Mouse (Mus musculus) kidney, adult 18-20 months (tissue): ENCODE measurements around the gene Hdac2.

Experiments used
- DNase-seq: peaks from one replicate; pipeline ENCODE4 v3.0.0; 2021

The Hdac2 gene

DNA sequence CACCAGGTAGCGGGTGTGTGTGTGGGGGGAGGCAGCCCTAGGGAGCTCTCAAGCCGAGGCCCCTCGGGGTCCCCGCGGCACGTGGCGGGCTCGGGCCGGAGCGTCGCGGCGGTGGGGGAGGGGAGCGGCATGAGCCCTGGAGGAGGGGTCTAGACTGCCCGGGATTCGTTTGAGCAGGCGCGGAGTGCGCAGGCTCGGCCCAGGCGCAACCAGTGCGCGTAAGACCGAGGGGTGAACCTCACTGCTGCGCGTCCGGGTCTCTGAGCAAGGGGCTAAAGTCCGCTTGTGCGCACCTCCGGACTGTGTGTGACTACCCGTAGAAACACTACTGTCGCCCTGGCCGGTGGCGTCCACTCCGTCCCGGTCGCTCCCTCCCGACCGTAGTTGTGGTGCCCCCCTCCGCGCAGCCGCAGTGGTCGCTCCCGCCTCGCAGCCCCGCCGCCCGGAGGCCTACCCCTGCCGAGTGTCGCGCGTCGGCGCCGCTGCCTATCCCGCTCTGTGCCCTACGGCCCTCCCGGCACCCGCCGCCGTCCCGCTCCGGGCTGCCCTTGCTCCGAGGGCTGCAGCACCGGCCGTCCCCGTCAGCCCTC lies at the start of gene Hdac2:
Gene Hdac2, plus strand, starts transcription at position 459 of the 590 bp plus-strand sequence.
- DNase-seq = peak; percentile 92

DNA sequence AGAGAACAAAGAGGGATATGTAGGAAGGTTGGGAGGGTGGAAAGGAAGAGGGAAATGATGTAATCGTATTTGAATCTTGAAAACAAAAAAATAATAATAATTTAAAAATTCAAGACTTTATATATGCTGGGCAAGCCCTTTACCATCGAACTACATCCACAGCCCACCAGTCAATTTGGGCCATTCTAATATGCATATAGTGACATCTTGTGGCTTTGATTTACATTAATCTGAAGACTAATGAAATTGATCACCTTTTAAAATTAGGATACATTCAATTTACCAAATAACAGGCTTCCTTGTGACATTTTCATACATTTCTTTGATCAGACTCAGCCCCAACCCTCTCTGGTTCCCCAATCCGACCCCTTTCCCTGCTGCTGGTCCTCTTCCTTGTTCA lies 46.1 kb upstream of the Hdac2 start:
- DNase-seq = no peak

DNA sequence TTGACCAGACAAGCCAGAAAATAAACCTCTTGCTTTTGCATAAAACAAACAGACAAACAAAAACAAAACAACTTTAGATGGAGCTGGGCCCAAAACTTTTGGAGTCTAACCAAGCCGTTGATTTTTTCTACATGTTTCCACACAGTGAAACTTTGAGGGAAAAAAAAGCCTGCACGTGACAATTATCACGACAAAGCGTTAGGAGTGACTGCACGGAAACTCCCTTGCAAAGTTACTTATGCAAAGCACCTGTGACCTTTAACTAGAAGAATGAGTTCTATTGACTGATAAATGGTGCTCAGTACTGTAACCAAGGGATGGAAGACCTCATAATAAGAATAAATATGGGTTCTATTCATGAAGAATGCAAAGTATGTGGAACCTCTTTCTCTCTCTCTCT lies 38.5 kb upstream of the Hdac2 start:
- no peak for DNase-seq

DNA sequence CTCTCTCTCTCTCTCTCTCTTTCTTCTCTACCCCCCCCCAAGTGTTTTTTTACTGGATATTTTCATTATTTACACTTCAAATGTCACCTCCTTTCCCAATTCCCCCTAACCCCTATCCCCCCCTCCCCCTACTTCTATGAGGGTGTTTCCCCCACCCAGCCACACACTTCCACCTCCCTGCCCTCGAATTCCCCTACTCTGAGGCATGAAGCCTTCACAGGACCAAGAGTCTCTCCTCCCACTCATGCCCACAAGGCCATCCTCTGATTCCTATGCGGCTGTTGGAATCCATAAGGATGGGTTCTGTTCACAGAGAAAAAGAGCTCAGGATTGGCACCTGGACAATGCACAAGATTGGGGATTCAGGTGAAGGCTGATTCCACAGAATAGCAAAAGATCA lies 38.1 kb upstream of the Hdac2 start:
- DNase-seq = no peak

DNA sequence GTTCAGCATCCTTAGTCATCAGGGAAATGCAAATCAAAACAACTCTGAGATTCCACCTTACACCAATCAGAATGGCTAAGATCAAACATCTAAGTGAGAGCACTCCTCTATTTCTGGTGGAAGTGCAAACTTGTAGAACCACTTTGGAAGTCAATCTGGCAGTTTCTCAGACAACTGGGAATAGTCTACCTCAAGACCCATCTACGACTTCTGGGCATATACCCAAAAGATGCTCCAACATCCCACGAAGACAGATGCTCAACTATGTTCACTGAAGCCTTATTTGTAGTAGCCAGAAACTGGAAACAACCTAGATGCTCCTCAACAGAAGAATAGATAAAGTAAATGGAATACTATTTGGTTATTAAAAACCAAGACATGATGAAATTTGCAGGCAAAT lies 22.6 kb upstream of the Hdac2 start:
- DNase-seq = no peak

DNA sequence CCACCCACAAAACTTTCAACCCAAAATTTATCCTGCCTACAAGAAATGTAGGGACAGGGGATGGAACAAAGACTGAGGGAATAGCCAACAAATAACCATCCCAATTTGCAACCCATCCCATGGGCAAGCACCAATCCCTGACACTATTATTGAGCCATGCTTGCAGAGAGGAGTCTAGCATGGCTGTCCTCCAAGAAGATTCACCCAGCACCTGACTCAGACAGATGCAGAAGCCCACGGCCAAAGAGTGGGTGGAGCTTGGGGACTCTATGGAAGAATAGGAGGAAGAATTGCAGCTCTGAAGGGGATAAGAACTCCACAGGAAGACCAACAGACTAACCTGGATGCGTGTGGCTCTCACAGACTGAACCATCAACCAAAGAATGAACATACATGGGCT lies 21.7 kb upstream of the Hdac2 start:
- DNase-seq = no peak

DNA sequence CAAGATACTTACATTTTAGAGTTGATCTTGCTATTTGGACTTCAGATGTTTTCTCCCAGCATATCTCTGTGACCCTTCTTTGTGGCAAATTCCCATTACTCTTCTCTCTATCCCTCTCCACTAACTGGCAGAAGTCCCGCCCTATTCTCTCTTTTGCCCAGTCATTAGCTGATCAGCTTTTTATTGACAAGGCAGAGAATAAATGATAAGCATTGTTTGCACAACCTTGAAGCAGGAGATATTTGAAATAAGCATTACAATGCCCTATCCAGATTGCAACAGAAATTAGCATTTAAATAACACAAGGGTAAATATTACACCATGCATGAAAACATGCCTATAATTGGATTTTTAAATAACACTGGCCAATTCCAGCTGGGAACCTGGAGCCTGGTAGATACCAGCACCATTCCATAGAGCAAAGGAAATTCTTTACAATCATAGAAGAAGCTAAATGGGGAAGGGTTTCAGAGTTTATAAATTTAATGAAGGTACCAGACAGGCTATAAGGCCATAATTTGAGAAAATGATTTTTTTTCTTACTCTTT lies 14.7 kb upstream of the Hdac2 start:
- DNase-seq = no peak

DNA sequence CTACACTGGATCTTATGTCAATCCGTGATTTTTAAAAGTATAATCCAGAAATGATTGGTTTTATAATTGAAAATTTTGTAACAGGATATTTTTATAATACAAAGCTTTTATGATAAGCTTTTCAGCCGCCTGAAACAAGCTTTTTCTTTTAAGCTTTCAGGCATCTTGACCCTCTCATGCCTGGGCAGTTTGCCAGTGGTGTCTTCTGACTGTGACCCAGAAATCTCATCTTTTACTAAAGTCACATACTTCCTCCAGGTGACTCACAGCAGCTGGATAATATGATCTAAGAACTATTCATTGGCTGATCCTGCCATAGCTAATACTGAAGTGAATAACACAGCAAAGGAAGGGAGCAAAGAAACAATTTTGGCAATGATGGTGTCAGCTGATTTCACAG lies 9.9 kb upstream of the Hdac2 start:
- DNase-seq = no peak

DNA sequence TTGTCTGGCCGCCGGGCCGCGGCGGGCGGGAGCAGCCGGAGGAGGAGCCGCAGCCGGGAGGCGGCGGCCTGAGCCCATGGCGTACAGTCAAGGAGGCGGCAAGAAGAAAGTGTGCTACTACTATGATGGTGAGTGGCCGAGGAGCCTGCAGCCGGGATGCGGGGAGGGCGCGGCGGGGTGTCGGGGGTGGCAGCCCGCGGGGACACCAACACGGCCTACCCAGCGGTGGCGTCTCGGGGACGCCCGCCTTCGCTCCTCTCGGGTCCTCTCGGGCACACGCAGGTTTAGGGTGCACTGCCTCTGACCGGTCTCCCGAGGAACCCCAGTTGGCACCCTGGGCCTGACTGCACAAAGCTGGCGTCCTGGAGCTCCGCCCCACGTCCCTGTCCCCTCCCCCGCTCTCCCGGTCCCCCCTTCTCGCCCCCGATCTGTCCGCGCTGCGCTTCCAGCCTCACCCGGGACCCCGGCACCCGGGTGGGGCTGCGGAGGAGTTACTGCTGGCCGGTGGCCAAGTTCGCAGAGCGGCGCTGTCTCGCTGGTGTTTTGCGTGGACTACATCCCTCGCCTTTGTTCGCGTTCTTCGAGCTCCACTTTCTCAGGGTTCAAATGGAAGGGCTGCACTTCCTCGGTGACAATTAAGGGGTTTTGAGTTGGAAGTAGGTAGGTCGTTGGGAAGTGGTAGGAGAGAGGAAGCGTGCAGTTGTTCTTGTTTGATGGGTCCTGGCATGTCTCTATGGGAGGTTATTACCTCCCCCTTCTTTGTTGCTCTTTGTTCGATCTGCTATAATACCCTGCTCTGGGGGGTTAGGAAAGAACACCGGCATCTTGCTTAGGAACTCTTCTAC lies 554 bp downstream of the Hdac2 start:
- DNase-seq = peak; percentile 86

DNA sequence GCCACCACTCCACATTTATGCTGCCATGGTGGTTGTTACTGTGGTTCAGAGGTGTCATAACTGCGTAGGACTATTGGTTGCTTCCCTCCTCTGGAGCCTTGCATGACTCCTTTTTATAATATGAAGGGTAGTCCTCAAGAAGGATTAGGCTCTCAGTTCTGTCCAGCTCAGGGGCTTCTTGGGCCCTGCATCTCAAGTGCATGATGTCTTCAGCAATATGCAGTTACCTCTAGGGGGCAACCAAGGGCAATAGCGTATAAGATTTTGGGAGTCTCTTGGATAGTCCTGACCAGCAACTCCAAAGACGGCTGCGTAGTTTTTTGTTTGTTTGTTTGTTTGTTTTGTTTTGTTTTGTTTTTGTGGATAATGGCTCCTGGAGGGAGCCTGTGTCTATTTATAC lies 7.5 kb downstream of the Hdac2 start:
- no peak for DNase-seq

DNA sequence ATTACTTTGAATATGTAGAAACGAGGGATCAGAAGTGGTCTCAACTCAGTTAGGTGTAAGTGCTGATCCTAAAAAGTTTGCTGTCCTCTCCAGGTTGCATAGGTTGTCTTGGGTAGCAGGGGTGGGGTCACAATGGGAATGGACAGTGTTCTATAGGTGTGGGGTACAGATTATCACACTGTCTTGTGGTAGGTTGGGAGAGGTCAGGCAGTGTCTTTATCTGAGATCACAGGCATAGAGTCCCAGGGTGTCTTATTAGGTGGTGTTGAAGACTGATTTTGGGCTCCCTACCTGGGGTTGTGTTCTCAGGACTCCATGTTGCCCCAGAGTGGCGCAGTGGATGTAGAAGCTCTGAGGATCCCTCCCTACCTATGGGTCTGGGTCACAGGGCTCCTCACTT lies 17.8 kb downstream of the Hdac2 start:
- DNase-seq = no peak

DNA sequence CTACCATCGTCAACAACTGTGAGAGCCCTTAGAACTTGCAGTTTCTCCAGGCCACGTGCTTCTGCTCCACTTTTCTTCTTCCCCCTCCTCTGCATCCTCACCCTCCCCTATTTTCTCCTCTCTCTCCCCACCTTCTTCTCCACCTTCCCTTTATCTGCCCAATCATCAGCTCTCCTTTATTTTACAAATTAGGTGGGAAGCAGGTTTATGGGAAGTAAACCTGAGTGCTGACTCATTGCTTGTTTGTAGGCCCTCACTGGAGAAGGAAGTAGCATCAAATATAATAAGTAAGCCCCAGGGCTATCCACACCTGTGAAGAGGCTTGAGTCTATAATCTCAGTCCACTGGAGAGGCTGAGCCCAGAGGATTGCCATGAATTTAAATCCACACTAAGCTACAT lies 26.5 kb downstream of the Hdac2 start:
- DNase-seq = no peak

DNA sequence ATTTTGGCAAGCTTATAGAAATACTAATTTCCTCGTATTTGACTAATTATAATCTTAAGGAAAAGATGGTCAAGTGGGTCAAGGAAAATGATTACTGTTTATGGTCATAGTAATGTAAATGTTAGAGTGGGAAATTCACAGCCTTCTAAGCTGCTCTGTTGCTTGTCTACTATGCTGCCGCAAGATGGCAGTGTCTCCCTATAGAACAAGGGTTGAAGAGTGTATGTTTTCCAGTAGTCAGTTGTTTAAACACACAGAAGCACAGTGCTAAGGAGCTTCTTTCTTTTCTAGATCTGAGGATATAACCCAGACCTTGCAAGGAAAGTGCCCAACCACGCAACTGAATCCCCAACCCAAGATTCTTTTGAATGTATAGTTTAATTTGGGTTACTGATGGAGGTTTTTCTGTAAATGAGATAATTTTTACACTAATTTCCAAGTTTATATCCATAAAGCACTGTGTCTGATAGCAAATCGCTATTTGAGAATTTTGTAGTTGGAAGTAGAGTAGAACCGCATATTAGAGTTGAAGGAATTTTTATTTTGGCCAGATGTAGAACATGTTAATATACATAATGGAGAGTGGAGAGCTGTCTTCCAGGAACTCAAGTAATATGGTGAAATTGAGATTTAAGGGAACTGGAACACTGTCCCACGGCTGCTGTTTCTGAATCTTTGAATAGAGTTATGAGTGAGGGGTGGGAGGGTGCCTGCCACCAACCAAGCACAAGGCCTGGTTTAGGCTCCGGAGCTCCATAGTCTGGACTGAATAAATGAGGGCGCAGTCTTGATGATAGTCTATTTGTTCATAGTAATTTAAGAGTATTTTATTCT lies 40.1 kb downstream of the Hdac2 start:
- peak; percentile 54 for DNase-seq

DNA sequence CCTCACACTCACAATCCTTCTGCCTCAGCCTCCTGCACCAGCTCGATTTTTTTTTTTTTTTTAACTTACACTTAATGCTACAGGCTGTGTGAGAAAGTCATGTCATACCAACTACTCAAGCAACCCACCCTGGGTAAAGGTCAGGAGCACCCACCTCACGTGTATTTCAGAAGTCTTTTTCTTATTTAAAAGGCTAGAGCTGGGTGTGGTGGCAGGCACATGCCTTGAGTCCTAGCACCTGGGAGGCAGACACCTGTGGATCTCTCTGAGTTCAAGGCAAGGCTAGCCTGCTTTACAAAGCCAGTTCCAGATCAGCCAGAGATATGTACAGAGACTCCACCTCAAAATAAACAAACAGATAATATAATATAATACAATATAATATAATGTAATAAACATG lies 41.4 kb downstream of the Hdac2 start:
- no peak for DNase-seq

DNA sequence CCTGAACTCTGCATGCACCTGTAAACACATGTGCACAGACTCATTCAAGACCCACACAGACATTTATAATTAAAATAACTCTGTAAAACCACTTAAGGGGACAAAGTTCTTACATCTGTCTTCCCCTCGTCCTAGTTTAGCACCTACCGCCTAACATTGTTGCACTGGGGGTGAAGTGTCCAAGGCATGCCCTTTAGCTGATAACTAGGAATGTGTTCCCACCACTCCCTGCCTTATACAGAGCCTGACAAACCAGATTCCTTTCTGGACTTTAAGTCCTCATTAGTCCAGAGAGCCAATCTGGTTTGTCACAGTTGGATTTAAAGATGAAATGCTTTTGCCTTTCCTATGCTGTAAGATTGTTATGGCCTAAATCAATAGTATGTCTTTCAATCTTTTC lies 41.9 kb downstream of the Hdac2 start:
- no peak for DNase-seq

DNA sequence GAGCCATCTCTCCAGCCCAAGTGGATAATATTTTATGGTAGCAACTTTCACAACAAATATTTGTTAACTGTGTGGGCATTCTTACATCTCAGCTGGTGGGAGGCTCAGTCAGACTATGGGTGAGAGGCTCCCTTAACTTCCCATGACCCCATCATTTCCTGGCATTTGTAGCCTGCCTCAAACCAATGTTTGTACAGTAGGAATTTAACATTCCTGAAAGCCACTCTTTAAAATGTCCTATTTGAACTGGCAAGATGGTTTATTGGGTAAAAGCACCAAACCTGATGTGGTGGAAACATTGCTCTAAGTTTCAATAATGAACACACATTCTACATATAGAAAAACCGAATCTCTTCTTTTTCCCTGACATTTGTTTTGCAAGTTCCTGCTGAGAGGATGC lies 50.0 kb downstream of the Hdac2 start:
- DNase-seq = no peak

DNA sequence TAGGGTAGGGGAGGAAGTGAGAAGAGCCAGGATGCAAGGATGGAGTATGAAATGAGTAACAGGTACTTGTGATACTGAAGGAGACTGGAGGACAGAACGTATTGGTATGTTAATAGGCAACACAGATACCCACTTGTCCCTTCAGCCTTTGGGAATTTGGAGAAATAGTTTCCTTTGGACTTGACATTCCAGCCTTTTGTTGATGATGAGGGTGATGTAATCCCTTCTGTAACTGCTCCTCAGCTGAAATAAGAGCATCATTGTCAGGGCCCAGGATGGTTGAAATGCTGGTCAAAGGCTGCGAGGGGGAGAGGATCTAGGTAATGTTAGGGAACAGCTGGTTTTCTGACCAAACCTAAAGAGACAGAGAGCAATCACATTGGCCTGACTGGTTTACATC lies 54.3 kb downstream of the Hdac2 start:
- DNase-seq = no peak

DNA sequence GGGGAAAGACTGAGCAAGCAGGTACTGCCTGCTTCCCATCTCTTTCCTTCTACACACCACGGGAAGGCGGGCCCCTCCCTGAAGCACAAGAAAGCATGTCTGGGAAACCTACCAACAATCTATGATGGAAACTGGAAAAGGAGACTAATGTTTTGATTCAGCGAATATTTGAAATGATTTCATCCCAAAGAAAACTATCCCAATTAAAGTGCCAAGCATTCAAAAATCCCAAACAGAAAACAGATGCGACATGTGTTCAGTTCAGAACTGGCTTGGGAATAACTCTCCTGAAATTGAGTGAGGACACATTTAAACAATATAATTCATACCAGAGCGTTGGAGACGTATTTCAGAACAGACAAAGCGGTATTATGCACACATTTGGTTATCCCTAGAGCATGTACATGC lies 60.8 kb downstream of the Hdac2 start:
- no peak for DNase-seq

DNA sequence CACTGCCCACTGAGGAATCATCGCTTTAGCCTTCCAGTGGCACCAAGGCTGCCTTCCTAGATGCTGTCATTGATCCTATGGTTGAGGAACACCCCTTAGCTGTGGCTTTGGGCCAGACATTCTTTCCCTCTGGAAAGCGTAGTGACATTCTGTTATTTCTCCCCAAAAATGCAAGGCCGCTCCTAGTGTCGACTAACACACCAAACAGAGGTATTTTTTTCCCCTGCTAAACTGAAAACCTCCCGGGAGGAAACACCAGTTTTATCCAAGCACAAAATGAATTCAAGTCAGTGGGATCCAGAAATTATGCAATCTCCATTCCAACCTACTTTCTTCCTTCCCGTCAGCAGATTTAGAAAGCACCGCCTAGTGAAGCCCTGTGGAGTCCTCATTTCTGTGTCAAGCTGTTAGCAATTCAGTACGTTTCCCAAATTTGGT lies 73.3 kb downstream of the Hdac2 start:
- no peak for DNase-seq
